Mouse (Mus musculus): ENCODE data around the gene Plgrkt. TPM values are rescaled to one million over a fixed set of nuclear protein-coding genes. Genes with fewer than 3 reads are reported as not detected.

Gene Plgrkt
- polyA plus RNA-seq, 1 experiment = 65.1 TPM

DNA sequence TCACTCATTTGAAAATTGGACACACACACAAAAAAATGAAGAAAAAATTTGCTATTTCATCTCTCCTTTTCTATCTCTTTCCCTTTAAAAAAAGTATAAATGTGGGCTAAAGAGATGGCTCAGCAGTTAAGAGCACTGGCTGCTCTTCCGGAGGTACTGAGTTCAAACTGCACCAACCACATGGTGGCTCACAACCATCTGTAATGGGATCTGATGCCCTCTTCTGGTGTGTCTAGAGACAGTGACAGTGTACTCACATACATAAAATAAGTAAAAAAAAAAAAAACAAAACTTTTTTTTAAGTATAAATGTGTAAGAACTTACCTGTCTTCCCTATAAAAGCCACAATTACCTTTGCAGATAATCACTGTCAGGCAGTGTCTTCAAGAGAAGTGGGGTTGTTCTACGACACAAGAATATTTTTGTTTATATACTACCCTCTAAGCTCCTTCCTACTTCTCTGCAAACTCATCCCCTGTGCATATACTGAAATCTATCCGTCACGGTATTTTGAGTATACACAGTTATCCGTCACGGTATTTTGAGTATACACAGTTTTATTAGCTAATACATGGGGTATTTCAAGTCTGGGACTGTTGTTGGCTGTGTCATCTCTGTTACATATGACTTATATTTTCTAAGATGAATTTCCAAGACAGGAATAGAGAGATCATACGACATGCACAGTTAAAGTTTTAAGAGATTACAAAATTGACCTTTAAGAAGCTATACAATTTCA is 3.5 kb upstream of the Plgrkt start:
- Histone ChIP-seq H3K4me3 (ENCODE audit: insufficient read depth, low read length) (no peak overlapping the region), H3K27ac (ENCODE audit: insufficient read depth, low read length) (no peak overlapping the region), H3K4me1 (ENCODE audit: control insufficient read depth, insufficient read depth, low read length) (no peaks in the 10 kb centered on the region; the same call in 1 of the 2 replicates)
- TF ChIP-seq CTCF (IDR thresholded peaks at IDR 0.05; ENCODE audit: borderline replicate concordance, insufficient read depth, low read length) = no peak

- no peak overlapping the region for H3K4me3 ChIP-seq (ENCODE audit: insufficient read depth, low read length)
- TF ChIP-seq CTCF (IDR thresholded peaks at IDR 0.05; ENCODE audit: borderline replicate concordance, insufficient read depth, low read length) = no peak
- no peak for TF ChIP-seq POLR2A (IDR thresholded peaks at IDR 0.05; ENCODE audit: low read depth, low read length)
- no peak overlapping the region for H3K27ac ChIP-seq (ENCODE audit: insufficient read depth, low read length)
- no peaks in the 10 kb centered on the region; the same call in 1 of the 2 replicates for H3K4me1 ChIP-seq (ENCODE audit: control insufficient read depth, insufficient read depth, low read length)
Measured at GRCm38 (mm10) chr19:29370112-29370511, 2.9 kb upstream of the Plgrkt start.

- H3K4me3 ChIP-seq (ENCODE audit: insufficient read depth, low read length) = no peak overlapping the region
- no peak overlapping the region for H3K27ac ChIP-seq (ENCODE audit: insufficient read depth, low read length)
- TF ChIP-seq CTCF (IDR thresholded peaks at IDR 0.05; ENCODE audit: borderline replicate concordance, insufficient read depth, low read length) (no peak), POLR2A (IDR thresholded peaks at IDR 0.05; ENCODE audit: low read depth, low read length) (no peak)
- no peaks in the 10 kb centered on the region; the same call in 1 of the 2 replicates for H3K4me1 ChIP-seq (ENCODE audit: control insufficient read depth, insufficient read depth, low read length)
Measured at GRCm38 (mm10) chr19:29368671-29369309, 1.6 kb upstream of the Plgrkt start.

DNA sequence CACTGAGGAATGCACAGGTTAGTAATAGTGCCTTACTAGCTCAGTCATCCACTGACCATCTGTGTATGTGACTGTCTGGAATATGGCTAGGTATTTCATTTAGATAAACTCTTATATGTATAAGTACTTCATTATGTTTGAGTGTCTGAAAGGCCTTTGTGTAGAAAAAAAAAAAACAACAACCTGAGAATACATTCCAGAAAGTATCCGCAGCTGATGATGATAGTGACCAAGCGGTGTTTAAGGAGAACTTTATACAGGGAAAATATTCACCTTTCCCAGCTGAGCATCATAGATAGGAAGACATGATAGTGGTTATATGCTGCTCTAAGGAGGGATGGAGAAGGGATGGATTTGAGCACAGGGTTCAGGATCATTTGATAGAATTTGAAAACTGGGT is 851 bp upstream of the Plgrkt start:
- no peak overlapping the region for H3K27ac ChIP-seq (ENCODE audit: insufficient read depth, low read length)
- H3K4me1 ChIP-seq (ENCODE audit: control insufficient read depth, insufficient read depth, low read length) = no peaks in the 10 kb centered on the region; the same call in 1 of the 2 replicates
- TF ChIP-seq CTCF (IDR thresholded peaks at IDR 0.05; ENCODE audit: borderline replicate concordance, insufficient read depth, low read length) = no peak
- H3K4me3 ChIP-seq (ENCODE audit: insufficient read depth, low read length) = no peak overlapping the region

DNA sequence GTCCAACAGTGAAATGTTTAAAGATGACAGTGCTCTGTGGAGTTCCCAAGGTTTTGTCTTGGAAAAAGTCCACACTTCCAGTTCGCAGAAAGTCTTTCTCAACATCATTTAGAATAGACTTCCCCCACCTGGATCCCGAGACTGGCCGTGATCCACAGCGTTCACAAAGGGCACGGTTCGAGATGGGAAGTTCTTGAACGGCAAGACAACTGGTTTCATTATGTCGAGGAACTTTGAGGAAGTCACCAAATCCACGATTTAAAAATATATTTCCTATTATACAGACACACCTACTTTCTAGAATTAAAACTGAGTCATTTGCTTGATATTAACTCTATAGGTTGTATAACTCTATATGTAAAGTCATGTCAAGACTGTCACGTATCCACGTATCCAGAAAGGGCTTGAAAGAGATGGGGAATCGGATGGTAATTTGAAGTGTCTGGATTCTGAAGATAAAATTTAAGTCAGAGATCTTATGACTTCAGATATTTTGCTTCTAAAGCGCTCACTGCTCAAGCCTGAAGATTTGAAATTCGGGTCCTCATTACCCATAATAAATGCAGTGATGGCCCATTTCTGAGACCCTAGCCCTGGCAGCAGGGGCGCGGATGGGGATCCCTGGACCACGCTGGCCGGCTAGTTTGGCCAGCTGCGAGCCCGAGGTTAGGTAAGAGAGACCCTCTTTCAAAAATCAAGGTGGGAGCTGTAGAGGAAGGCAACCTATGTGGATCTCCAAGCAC is 793 bp downstream of the Plgrkt start:
- Histone ChIP-seq H3K4me1 (ENCODE audit: control insufficient read depth, insufficient read depth, low read length) (no peaks in the 10 kb centered on the region; the same call in 1 of the 2 replicates), H3K4me3 (ENCODE audit: insufficient read depth, low read length) (peak overlapping the region; percentile 97), H3K27ac (ENCODE audit: insufficient read depth, low read length) (no peak overlapping the region)
- no peak for TF ChIP-seq POLR2A (IDR thresholded peaks at IDR 0.05; ENCODE audit: low read depth, low read length)
- no peak for TF ChIP-seq CTCF (IDR thresholded peaks at IDR 0.05; ENCODE audit: borderline replicate concordance, insufficient read depth, low read length)

- Histone ChIP-seq H3K4me1 (ENCODE audit: control insufficient read depth, insufficient read depth, low read length) (no peaks in the 10 kb centered on the region; the same call in 1 of the 2 replicates), H3K4me3 (ENCODE audit: insufficient read depth, low read length) (no peak overlapping the region), H3K27ac (ENCODE audit: insufficient read depth, low read length) (no peak overlapping the region)
- TF ChIP-seq POLR2A (IDR thresholded peaks at IDR 0.05; ENCODE audit: low read depth, low read length) = no peak
Measured at GRCm38 (mm10) chr19:29365105-29365504, 2.1 kb downstream of the Plgrkt start.

GRCm38 (mm10) chr19:29364076-29364475 is 3.1 kb downstream of the Plgrkt start:
- H3K4me3 ChIP-seq (ENCODE audit: insufficient read depth, low read length) = no peak overlapping the region
- no peak overlapping the region for H3K27ac ChIP-seq (ENCODE audit: insufficient read depth, low read length)
- H3K4me1 ChIP-seq (ENCODE audit: control insufficient read depth, insufficient read depth, low read length) = no peaks in the 10 kb centered on the region; the same call in 1 of the 2 replicates
- TF ChIP-seq CTCF (IDR thresholded peaks at IDR 0.05; ENCODE audit: borderline replicate concordance, insufficient read depth, low read length) = no peak
- TF ChIP-seq POLR2A (IDR thresholded peaks at IDR 0.05; ENCODE audit: low read depth, low read length) = no peak

DNA sequence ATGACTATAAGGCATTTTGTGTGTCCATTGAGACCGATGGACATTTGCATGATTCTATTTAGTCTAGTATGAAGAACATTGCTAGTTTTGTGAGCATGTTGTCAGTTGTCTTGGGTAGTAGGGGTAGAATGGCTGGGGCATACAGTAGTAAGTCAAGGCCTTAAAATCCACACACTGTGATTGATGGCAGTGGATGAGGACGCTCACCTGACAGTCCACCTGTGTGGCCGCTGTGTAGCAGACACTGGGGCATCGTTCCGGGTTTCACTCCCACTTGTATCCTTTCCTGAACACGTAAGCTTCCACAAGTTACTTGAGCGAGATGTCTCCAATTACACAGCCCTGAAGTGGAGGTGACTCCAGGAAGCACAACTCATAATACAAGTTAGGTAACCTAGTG is 3.6 kb downstream of the Plgrkt start:
- H3K4me3 ChIP-seq (ENCODE audit: insufficient read depth, low read length) = no peak overlapping the region
- no peak for TF ChIP-seq POLR2A (IDR thresholded peaks at IDR 0.05; ENCODE audit: low read depth, low read length)
- no peak for TF ChIP-seq CTCF (IDR thresholded peaks at IDR 0.05; ENCODE audit: borderline replicate concordance, insufficient read depth, low read length)

DNA sequence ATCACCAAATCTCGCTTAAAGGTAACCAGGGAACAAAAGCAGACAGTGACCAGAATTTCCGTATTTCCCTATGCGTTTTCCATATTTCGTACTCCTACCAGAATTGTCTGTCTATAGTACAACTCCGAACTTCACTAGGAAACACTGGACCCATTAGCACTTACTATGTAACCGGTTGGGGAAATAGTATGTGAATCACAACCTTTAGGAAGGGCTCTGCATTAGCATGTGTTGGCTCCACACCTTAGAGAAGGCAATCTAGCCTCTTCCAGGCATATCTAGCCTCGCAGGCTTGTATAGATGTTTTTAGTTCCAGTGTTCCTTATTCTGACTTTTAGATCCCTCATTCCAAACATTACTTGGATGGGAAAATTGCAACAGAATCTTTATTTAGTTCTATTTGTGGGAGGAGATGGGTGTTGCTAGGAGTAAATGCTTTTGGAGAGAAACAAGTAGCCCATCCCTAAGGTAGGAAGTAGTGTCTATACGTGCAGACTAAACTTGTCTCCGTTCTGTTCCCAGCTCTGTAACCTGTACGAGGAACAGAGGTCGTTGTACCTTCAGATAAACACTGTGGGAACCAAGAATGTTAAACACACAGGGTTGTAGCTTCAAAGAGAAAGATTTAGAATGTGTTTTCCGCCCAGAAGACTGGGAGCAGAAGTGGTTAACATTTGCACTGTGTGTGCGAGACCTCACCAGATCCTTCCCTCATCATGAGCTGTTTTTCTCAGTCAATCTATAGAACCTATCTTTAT is 4.8 kb downstream of the Plgrkt start:
- Histone ChIP-seq H3K4me1 (ENCODE audit: control insufficient read depth, insufficient read depth, low read length) (no peaks in the 10 kb centered on the region; the same call in 1 of the 2 replicates), H3K27ac (ENCODE audit: insufficient read depth, low read length) (no peak overlapping the region), H3K4me3 (ENCODE audit: insufficient read depth, low read length) (peak overlapping the region; percentile 73)
- TF ChIP-seq CTCF (IDR thresholded peaks at IDR 0.05; ENCODE audit: borderline replicate concordance, insufficient read depth, low read length) (no peak), POLR2A (IDR thresholded peaks at IDR 0.05; ENCODE audit: low read depth, low read length) (no peak)

More for the DNA sequence above, 3.6 kb downstream of the Plgrkt start:
- Histone ChIP-seq H3K27ac (ENCODE audit: insufficient read depth, low read length) (no peak overlapping the region), H3K4me1 (ENCODE audit: control insufficient read depth, insufficient read depth, low read length) (no peaks in the 10 kb centered on the region; the same call in 1 of the 2 replicates)
